Mouse (Mus musculus) liver, embryonic 14.5 days (tissue): ENCODE results near the gene Gm49380. TPM values are rescaled to one million over a fixed set of nuclear protein-coding genes. Genes with fewer than 3 reads are reported as not detected.
A peak's percentile ranks its signal among the peaks of the same experiment; 100 is the strongest.

Experiments
- ATAC-seq: fragments of 200-750 bp; cut with Nextera tagmentation; 2 replicates; pipeline ENCODE4 v1.8.0; 2017; ENCODE audit warnings: moderate number of reproducible peaks, mild to moderate bottlenecking, moderate library complexity; ENCODE audit not compliant: insufficient read depth
- DNase-seq, 3 experiments: peaks; one replicate each; pipeline ENCODE4 v3.0.0-alpha.2; 2012 to 2013; ENCODE audit warnings: low read depth in 3 of 3, low spot score in 3 of 3
- H3K27ac ChIP-seq: fragments of 300-500 bp; sonication (generic); 2 replicates; pipeline ENCODE4 v1.5.1; 2014; ENCODE audit warnings: moderate library complexity, mild to moderate bottlenecking, control low read depth, inconsistent platforms
- H3K27me3 ChIP-seq: fragments of 300-500 bp; sonication (generic); 2 replicates; pipeline ENCODE4 v1.6.1; 2014; ENCODE audit warnings: mild to moderate bottlenecking, low read length, moderate library complexity; ENCODE audit not compliant: control insufficient read depth, insufficient read depth
- H3K36me3 ChIP-seq: fragments of 300-500 bp; sonication (generic); replicated peaks from 2 replicates; pipeline ENCODE4 v1.6.1; 2014; ENCODE audit warnings: low read depth; ENCODE audit not compliant: control insufficient read depth, insufficient read depth
- H3K4me1 ChIP-seq, 2 experiments: fragments of 200-500 bp in 1 of 2; fragments of 300-500 bp in 1 of 2; sonication (generic) in 1 of 2; replicated peaks; 2 replicates each; pipeline ENCODE4 v1.6.1; 2012 to 2014; ENCODE audit warnings: antibody characterized with exemption in 1 of 2, inconsistent platforms in 1 of 2, low read length in 1 of 2; ENCODE audit not compliant: control insufficient read depth in 2 of 2, insufficient read depth in 2 of 2
- H3K4me2 ChIP-seq: fragments of 300-500 bp; sonication (generic); 2 replicates; pipeline ENCODE4 v1.6.1; 2014; ENCODE audit warnings: low read depth, mild to moderate bottlenecking, control low read depth, moderate library complexity
- H3K4me3 ChIP-seq, 2 experiments: fragments of 200-500 bp in 1 of 2; fragments of 300-500 bp in 1 of 2; sonication (generic) in 1 of 2; 2 replicates each; pipeline ENCODE4 v1.5.1; 2012 to 2014; ENCODE audit warnings: low read depth in 2 of 2, low read length in 2 of 2, mild to moderate bottlenecking in 2 of 2, control low read depth in 1 of 2, inconsistent platforms in 1 of 2, moderate library complexity in 1 of 2; ENCODE audit not compliant: insufficient read depth in 1 of 2
- H3K9ac ChIP-seq: fragments of 300-500 bp; sonication (generic); replicated peaks from 2 replicates; pipeline ENCODE4 v1.6.1; 2014; ENCODE audit warnings: mild to moderate bottlenecking, control low read depth, moderate library complexity
- H3K9me3 ChIP-seq: fragments of 300-500 bp; sonication (generic); 2 replicates; pipeline ENCODE4 v1.6.1; 2016; ENCODE audit warnings: low read length, mixed read lengths; ENCODE audit not compliant: control insufficient read depth
- CTCF ChIP-seq: IDR thresholded peaks from 2 replicates; pipeline ENCODE4 v1.5.1; 2016; ENCODE audit warnings: antibody characterized with exemption, low read depth, control low read depth
- EP300 ChIP-seq: IDR thresholded peaks from 2 replicates; pipeline ENCODE4 v1.6.1; 2016; ENCODE audit warnings: antibody characterized with exemption, low read depth
- WGBS: fragments of 180-500 bp; shearing (Covaris S2); extraction: QIAGEN DNeasy Blood & Tissue Kit; methylation state at CpG from one replicate; pipeline ENCODE4 v1.1.7; 2014; ENCODE audit not compliant: insufficient replicate concordance; 5-methylcytosine and 5-hydroxymethylcytosine counted together
- polyA plus RNA-seq, 2 experiments: library from polyadenylated mRNA; depleted of rRNA in 1 of 2; stranded (reverse) in 1 of 2; unstranded in 1 of 2; fragments of >200 nt; fragmentation: Nextera tagmentation in 1 of 2; extraction: Ambion mirVana in 1 of 2; gene quantifications; 2 replicates each; pipeline versions ENCODE4 v1.2.1 to v1.2.3; 2012 to 2014

Gm49380 gene
- polyA plus RNA-seq, 2 experiments: 0.09 TPM; not detected in 1

- Histone ChIP-seq H3K27me3 (peaks cover 76% of the 10 kb centered on the region), H3K27ac (no peak within 1 kb of the TSS)
- ATAC-seq: no peak
Observed at GRCm38 (mm10) chr9:44134101-44134850, 21.0 kb upstream of the Gm49380 start, which contains the start of gene Mcam. Mcam (plus strand) TSS chr9:44134469.

DNA sequence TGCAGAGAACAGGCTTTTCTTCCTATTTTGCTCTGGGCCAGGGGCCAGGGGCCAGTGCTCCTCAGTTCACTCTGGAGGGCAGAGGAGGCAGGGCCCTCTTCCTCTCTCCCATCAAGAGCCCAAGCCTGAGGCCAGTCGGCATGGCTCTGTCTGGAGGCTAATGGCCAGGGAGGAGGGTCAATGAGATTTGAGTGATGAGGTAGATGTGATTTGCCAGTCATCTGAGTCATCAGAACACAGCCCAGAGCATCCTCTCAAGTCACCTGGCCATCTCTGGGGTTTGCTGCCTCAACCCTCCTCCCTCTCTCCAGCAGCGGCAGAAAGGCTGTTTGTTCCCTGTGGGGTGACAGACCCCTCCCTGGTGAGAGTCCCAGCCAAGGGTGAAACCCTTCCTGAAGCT is 20.0 kb upstream of the Gm49380 start:
- H3K4me3 ChIP-seq: no peak overlapping the region
- H3K4me1 ChIP-seq: peaks cover 0 to 6% of the 10 kb centered on the region in 2 experiments; a peak in 1 of 4 replicates
- peaks cover 80% of the 10 kb centered on the region for H3K27me3 ChIP-seq
- no peak overlapping the region for H3K9ac ChIP-seq
- H3K9me3 ChIP-seq: no peaks in the 10 kb centered on the region
- TF ChIP-seq CTCF: no peak
- TF ChIP-seq EP300: no peak
- ATAC-seq (no peak), DNase-seq (no peak)
- WGBS: 24% methylated on average over 2 of the region's 2 CpGs
- H3K27ac ChIP-seq: no peak overlapping the region
- no peak overlapping the region for H3K4me2 ChIP-seq
- H3K36me3 ChIP-seq: no peaks in the 10 kb centered on the region

More at GRCm38 (mm10) chr9:44134101-44134850, 21.0 kb upstream of the Gm49380 start, which contains the start of gene Mcam:
- TF ChIP-seq CTCF (no peak), EP300 (no peak)
- WGBS: 2% methylated on average over 54 of the region's 55 CpGs
- Histone ChIP-seq H3K4me2 (peak within 1 kb of the TSS; percentile 56), H3K36me3 (no peaks in the 10 kb centered on the region), H3K9ac (no peak within 1 kb of the TSS; the same call in 1 of the 2 replicates), H3K9me3 (no peaks in the 10 kb centered on the region), H3K4me1 (peaks cover 0 to 6% of the 10 kb centered on the region in 2 experiments; a peak in 1 of 4 replicates), H3K4me3 (peak within 1 kb of the TSS; percentile 36 to 47)
- no peak for DNase-seq

DNA sequence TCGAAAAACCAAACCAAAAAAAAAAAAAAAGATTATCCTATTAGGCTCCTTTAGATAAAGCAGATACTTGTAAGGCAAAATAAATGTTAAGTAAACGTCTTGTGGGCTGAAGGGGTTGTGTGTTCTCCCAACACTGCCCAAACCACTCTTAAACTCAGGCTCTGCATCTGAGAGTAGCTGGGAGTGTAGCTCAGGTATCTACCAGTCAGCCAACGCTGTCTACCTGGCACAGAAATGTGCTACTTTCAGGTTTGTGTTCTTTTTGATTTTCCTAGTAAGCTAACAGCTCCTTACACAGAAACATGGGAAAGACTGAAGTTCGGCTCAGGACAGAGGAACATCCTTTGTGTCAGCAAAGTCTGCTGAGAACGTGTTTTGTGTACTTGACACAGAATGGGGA is 18.9 kb upstream of the Gm49380 start:
- Histone ChIP-seq H3K9me3 (no peaks in the 10 kb centered on the region), H3K27ac (no peak overlapping the region), H3K9ac (no peak overlapping the region), H3K4me3 (no peak overlapping the region), H3K4me2 (no peak overlapping the region), H3K4me1 (peaks cover 0 to 6% of the 10 kb centered on the region in 2 experiments; a peak in 1 of 4 replicates), H3K27me3 (peaks cover 78% of the 10 kb centered on the region), H3K36me3 (no peaks in the 10 kb centered on the region)
- 39% methylated on average over 5 of the region's 5 CpGs for WGBS
- ATAC-seq: no peak
- no peak for DNase-seq
- TF ChIP-seq CTCF (no peak), EP300 (no peak)

DNA sequence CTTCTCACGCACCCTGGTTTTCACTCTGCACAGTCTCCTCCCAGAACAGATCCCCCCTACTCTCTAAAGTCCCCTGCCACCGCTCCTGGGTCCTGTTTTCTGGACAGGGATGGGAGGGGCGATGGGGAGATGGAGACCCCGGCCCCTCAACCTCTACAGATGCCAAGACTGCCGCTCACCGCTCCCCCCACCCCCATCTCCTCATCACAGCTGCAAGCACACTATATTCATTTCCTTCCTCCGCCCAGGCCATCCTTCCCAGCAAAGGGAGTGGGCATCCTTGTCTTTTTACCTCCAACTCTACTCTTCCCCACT is 17.9 kb upstream of the Gm49380 start:
- TF ChIP-seq EP300 (no peak), CTCF (no peak)
- Histone ChIP-seq H3K4me3 (no peak overlapping the region), H3K9ac (no peak overlapping the region), H3K9me3 (no peaks in the 10 kb centered on the region), H3K4me1 (peaks cover 0 to 7% of the 10 kb centered on the region in 2 experiments; a peak in 1 of 4 replicates), H3K4me2 (no peak overlapping the region), H3K27me3 (peaks cover 73% of the 10 kb centered on the region), H3K27ac (no peak overlapping the region), H3K36me3 (no peaks in the 10 kb centered on the region)
- no peak for DNase-seq
- 17% methylated on average over 7 of the region's 7 CpGs for WGBS
- ATAC-seq: no peak

- Histone ChIP-seq H3K4me3 (no peak overlapping the region; a peak in 1 of 4 replicates), H3K27me3 (peaks cover 68% of the 10 kb centered on the region), H3K27ac (no peak overlapping the region), H3K4me2 (peak overlapping the region; percentile 44; the same call in 1 of the 2 replicates), H3K36me3 (no peaks in the 10 kb centered on the region), H3K9me3 (no peaks in the 10 kb centered on the region), H3K4me1 (peaks cover 0 to 8% of the 10 kb centered on the region in 2 experiments; a peak in 1 of 4 replicates), H3K9ac (no peak overlapping the region)
- no peak for TF ChIP-seq EP300
- no peak for TF ChIP-seq CTCF
- WGBS: 19% methylated on average over 19 of the region's 19 CpGs
- ATAC-seq: peak; percentile 49
- no peak for DNase-seq
Observed at GRCm38 (mm10) chr9:44130581-44131275, 17.4 kb upstream of the Gm49380 start.
